Mouse (Mus musculus) urinary bladder, adult 2 months (tissue): ENCODE data around the gene Olfr1216. TPM values are rescaled to one million over a fixed set of nuclear protein-coding genes. Genes with fewer than 3 reads are reported as not detected.
"Not testable (repeated sequence)": the region's sequence is repeated elsewhere in the genome, so short reads cannot be mapped to it uniquely, and the experiment has no call there.

Experiments used
- DNase-seq: peaks from one replicate; pipeline ENCODE4 v3.0.0; 2022; ENCODE audit warnings: low spot score
- polyA plus RNA-seq: library from polyadenylated mRNA; depleted of rRNA; stranded (reverse); fragments of >200 nt; gene quantifications from 2 replicates; pipeline ENCODE4 v1.2.3, GENCODE M21; 2012; rRNA removed

The Olfr1216 gene
- polyA plus RNA-seq: not detected in 2 replicates

DNA sequence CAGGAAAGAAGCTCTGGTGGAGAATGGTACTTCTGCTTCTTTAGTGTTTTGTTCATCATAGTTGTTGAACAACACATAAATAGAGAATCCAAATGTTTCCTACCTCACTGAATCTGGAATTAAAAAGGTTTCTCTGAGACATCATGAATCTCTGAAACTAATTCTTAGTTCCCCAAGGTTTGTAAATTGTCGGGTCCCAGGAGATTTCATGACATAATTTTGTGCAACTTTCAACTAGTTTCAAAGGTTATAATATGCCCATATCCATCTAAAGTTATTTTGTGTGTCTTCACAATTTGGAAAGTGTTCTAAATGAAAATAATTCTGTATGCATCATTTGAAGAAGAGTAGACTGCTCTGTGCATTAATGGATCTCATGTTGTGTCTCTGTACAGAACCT is at the start of gene Olfr1216:
Gene Olfr1216 (minus strand): TSS at position 101 of the 400 bp plus-strand sequence.
- DNase-seq: no peak

DNA sequence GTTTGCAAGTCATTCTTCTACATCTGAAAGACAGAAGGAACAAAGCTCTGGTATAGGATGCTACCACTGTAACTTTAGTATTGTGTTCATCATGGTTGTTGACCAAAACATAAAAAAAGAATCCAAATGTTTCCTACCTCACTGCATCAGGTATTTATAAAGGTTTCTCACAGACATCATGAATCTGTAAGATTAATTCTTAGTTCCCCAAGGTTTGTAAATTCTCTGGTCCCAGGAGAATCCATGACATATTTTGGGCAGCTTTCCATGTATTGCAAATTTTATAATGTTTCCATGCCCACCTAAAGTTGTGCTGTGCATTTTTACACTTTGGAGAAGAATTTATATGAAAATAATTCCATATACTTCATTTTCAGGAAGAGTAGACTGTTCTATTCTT is 42.9 kb upstream of the Olfr1216 start, which contains the start of gene Olfr1218:
Gene Olfr1218 (minus strand): TSS at position 101 of the 400 bp plus-strand sequence.
- DNase-seq: no peak

GRCm38 (mm10) chr2:89031965-89032364 is 13.8 kb upstream of the Olfr1216 start, which contains the start of gene Olfr1217:
TSS of gene Olfr1217 (minus strand) at chr2:89032065.
- no peak for DNase-seq

DNA sequence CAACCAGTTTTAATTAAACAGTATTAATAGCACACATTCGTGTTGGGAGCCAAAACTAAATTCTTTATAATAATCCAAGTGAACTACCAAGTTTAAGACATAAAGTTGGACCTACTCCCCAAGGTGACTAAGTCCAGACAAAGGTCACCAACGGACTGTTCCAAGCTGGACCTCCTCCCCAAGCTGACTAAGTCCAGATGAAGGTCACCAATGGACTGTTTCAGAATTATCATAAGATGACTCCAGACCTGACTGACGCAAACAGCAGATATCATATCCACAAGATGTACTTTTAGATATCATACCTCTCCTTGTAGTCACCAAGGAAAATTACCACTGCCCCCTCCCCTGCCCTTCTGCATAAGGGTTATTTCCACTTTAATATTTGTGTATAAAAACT is 3.3 kb upstream of the Olfr1216 start:
- DNase-seq: not testable (repeated sequence)

GRCm38 (mm10) chr2:89006873-89007272 is 11.3 kb downstream of the Olfr1216 start, which contains the start of gene Olfr1215:
TSS of gene Olfr1215 (minus strand) at chr2:89006973.
- no peak for DNase-seq

DNA sequence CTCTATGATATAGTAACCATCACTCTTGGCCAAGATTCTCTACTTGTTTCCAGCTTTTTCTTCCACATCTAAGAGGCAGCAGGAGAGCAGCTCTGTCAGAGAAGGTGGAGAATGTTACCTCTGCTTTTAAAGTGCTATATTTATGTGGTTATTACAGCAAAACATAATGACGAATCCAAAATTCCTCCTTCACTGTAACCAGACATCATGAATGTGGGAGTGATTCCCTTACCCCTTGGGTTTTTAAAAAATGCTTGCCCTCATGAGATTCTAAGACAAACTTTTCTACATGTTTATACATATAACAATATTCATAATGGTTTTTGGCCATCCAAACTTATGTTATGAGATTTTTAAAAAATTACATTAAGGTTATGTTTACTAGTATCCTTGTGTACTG is 25.6 kb downstream of the Olfr1216 start, which contains the start of gene Olfr1214:
Gene Olfr1214 (minus strand): TSS at position 101 of the 400 bp plus-strand sequence.
- no peak for DNase-seq

- no peak for DNase-seq
These were observed 38.0 kb downstream of the Olfr1216 start, which contains the start of gene Gm13762 for GRCm38 (mm10) chr2:88980181-88980580. TSS of gene Gm13762 (minus strand) at chr2:88980281.

Other genes with a start within 250 kb of the Olfr1216 start
- gene Olfr1200, start 247.9 kb downstream of the Olfr1216 start, polyA plus RNA-seq: not detected in 2 replicates
- gene Olfr1201, start 225.3 kb downstream of the Olfr1216 start, polyA plus RNA-seq: not detected in 2 replicates
- not detected in 2 replicates for gene Olfr1202, start 203.8 kb downstream of the Olfr1216 start, polyA plus RNA-seq
- not detected in 2 replicates for gene Olfr1205, start 188.6 kb downstream of the Olfr1216 start, polyA plus RNA-seq
- not detected in 2 replicates for gene Olfr1204, start 169.0 kb downstream of the Olfr1216 start, polyA plus RNA-seq
- gene Olfr1206, start 155.1 kb downstream of the Olfr1216 start, polyA plus RNA-seq: not detected in 2 replicates
- not detected in 2 replicates for gene Olfr1208, start 116.0 kb downstream of the Olfr1216 start, polyA plus RNA-seq
- not detected in 2 replicates for gene Olfr1209, start 103.2 kb downstream of the Olfr1216 start, polyA plus RNA-seq
- not detected in 2 replicates for gene Olfr1211, start 80.2 kb downstream of the Olfr1216 start, polyA plus RNA-seq
- gene Olfr1212, start 64.4 kb downstream of the Olfr1216 start, polyA plus RNA-seq: not detected in 2 replicates
- not detected in 2 replicates for gene Gm13762, start 38.1 kb downstream of the Olfr1216 start, polyA plus RNA-seq
- not detected in 2 replicates for gene Olfr1214, start 25.7 kb downstream of the Olfr1216 start, polyA plus RNA-seq
- gene Olfr1215, start 11.4 kb downstream of the Olfr1216 start, polyA plus RNA-seq: not detected in 2 replicates
- not detected in 2 replicates for gene Olfr1217, start 13.7 kb upstream of the Olfr1216 start, polyA plus RNA-seq
- gene Olfr1218, start 42.8 kb upstream of the Olfr1216 start, polyA plus RNA-seq: not detected in 2 replicates
- gene Olfr1219, start 65.2 kb upstream of the Olfr1216 start, polyA plus RNA-seq: not detected in 2 replicates
- gene Olfr1220, start 88.5 kb upstream of the Olfr1216 start, polyA plus RNA-seq: not detected in 2 replicates
- not detected in 2 replicates for gene Olfr1221, start 98.9 kb upstream of the Olfr1216 start, polyA plus RNA-seq
- not detected in 2 replicates for gene Olfr1222, start 114.7 kb upstream of the Olfr1216 start, polyA plus RNA-seq
- gene Olfr1223, start 133.2 kb upstream of the Olfr1216 start, polyA plus RNA-seq: not detected in 2 replicates
- not detected in 2 replicates for gene Olfr1224-ps1, start 145.8 kb upstream of the Olfr1216 start, polyA plus RNA-seq
- not detected in 2 replicates for gene Olfr1225, start 156.3 kb upstream of the Olfr1216 start, polyA plus RNA-seq
- gene Olfr1226, start 181.7 kb upstream of the Olfr1216 start, polyA plus RNA-seq: not detected in 2 replicates
- not detected in 2 replicates for gene Olfr1228, start 235.7 kb upstream of the Olfr1216 start, polyA plus RNA-seq